Mouse (Mus musculus): Measurements from ENCODE around the gene Prdm4.

Prdm4 gene

GRCm38 (mm10) chr10:85916498-85917309, at the start of gene Prdm4:
Gene Prdm4, minus strand, starts transcription at chr10:85917142.
- peak; percentile 97 for DNase-seq

DNA sequence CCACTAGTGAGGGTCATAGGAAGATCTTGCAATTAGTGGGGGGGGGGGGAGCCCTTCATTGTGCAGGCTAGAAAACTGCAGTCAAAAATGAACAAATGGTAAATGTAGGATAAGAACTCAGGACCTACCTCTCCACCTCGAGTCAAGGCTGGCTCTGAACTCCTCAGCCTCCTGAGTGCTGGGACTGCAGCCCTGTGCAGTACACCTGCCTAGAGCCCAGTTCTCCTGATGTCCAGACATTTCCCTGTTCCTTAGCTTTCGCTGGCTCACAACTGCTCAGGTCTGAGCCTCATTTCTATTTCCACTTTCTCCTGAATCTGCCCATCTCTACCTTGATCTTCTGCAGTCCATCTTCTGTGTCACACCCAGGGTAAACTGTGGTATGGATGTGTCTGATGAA, 49.5 kb upstream of the Prdm4 start:
- DNase-seq: no peak

- DNase-seq: no peak
These were observed 47.4 kb upstream of the Prdm4 start for GRCm38 (mm10) chr10:85964316-85964715.

GRCm38 (mm10) chr10:85962897-85963296, 46.0 kb upstream of the Prdm4 start:
- no peak for DNase-seq

DNA sequence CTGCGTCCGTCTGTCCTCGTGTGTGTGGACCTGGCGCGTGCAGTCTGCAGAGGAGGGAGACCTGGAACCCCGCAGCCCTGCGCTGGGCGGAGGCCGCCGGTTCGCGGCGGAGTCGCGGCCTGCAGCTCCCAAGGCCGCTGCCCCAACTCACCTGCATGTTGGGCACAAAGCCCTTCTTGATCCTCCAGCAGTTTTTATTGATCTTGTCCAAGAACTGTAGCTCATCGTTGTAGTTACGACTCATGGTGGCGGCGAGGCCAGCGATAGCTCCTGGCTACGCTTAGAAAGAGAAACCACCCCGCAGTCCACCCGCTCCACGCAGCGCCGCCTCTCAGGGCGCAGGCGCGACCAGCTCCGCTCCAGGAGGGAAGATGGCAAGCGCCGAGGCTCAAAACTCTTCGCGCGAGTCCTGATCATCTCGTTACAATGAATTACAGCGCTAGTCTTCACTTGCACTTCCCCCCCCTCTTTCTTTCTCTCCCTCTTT, 40.6 kb upstream of the Prdm4 start, which contains the start of gene Rtcb:
Gene Rtcb, minus strand, starts transcription at position 360 of the 487 bp plus-strand sequence.
- peak; percentile 99 for DNase-seq

DNA sequence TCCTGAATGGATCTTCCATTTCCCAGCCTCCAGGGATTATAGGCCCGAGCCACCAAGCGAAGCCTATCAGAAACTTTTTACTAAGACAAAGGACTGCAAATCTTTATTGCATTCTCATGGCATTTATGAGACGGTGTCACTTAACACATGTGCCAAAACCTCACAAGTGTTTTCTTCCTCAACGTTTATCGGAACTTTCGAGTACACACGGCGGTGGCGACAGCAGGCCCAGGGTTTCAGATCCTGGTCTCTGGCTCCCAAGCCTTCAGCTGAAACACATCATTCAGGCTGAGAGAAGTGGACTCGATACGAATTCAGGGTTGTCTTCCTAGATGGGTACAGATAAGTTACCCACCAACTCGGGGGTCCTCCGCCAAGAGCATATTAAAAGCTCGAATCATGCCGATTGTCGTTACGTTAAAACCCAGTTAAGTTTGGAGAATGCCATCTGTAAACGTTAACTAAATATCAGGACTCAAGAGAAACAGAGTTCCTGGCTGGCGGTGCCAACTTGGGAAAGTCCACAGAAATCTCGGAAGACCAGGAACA, 40.0 kb upstream of the Prdm4 start:
- DNase-seq: no peak

DNA sequence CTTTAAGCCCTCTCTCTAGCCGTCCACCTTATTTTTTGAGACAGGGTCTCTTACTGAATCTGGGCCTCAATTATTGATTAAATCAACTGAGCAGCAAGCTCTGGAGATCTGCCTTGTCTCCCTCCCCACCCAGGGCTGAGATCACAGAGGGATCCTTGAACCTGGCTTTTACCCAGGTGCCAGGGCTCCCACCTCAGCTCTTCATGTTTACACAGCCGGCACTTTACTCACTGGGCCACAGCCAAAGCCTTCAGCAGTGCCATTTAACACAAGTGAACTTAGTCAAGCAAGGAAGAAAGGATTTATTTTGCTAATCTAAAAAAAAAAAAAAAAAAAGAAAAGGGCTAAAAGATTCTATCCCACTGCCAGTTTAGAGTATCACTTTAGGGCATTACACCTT, 37.5 kb upstream of the Prdm4 start:
- DNase-seq: no peak

DNA sequence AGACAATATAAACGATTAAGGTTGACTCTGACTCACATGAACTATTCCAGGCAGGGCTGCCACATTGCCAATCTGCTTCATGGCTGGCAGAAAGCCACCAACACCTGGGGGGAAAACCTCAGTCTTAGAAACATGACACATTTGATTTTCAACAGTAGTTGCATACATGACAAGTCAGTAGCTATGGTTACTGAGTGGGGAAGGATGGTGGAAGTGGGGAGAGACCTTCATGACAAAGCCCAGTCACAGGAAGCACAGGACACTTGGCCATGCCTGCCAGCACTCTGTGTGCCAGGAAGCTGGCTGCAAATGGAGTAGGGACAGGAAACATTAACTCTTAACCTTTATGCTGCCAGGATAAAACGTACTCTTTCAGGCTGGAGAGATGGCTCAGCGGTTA, 36.5 kb upstream of the Prdm4 start:
- no peak for DNase-seq

GRCm38 (mm10) chr10:85951765-85952443, 35.0 kb upstream of the Prdm4 start:
- DNase-seq: no peak

DNA sequence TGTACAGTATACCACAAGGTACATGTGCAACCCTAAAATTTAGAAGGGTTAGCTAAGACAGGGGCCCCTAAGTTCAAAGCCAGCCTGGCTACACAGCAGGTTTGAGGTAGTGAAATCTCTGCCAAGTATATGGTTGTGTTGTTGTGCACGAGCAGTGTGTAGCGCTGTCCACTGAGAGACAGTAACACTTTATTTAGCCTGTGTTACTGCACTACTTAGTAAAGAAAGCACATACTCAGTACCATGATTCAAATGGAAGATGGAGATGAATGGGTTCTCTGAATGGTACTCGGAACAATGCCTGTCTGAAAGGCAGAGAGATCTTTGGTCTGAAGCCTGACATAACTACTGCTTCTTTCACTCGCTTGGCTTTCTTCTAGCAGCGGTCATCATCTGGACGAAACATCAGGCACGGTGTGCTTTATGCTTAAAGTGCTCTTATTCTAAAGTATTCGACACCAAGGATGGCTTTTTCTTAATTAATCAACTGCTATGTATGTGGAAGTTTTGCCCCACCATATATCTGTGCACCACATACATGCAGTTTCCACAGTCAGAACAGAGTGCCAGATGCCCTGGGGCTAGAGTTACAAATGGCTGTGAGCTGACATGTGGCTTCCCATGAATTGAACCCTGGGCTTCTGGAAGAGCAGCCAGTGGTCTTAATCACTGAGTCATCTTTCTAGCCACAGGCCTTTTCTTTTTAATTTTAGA, 31.7 kb upstream of the Prdm4 start:
- DNase-seq: no peak

DNA sequence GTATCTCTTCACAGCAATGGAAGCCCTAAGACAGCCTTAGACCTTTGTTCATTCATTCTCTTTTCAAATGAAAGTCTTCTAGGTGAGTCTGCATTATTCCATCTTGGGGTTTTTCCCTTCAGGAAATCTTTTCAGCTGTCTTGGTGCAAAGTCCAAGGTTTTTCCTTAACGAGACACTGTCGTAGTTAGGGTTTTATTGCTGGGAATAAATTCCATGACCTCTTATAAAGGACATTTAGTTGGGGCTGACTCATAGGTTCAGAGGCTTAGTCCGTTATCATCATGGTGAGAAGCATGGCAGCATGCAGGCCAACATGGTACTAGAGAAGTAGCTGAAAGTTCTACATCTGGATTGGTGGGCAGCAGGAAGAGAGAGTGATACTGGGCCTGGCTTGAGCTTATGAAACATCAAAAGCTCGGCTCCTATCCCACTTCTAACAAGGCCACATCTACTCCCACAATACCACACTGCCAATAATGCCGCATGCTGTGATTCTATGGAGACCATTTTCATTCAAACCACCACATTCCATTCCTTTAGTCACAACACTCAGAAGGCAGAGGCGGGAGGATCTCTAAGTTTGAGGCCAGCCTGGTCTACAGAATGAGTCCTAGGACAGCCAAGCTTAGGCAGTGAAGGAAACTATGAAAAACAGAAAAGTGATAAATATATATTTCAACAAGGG, 19.5 kb upstream of the Prdm4 start:
- DNase-seq: no peak

DNA sequence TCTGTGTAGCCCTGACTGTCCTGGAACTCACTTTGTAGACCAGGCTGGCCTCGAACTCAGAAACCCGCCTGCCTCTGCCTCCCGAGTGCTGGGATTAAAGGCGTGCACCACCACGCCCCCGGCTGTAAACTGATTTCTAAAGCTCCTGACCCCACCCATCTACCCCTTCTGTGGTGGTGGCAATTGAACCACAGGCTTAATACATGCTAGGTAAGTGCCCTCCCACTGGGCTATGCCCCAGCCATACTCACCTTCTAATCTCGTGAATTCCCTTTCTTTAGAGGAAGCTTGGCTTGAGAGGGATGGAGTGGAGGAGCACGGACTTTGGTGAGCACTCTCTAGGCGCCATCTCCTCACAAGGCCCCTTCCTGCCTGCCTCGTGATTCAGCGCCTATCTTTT, 13.0 kb upstream of the Prdm4 start:
- no peak for DNase-seq

DNA sequence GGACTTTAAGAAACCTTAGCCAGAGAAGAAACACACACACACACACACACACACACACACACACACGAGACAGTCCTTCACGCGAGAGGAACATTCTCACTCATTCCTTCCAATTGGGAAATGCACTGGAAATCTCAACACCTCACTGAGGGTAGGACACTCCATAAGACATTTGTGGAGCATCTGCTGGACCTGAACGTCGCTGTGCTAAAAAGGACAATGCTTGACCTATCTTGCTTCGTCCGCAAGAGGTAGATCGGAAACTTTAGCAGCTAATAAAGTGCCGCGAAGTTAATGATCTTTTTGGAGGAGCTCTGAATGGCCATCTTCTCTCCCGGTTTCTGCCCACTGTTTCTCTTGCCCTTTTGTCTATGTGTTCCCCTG, 12.3 kb upstream of the Prdm4 start:
- DNase-seq: no peak

- peak; percentile 68 for DNase-seq
These were observed 11.7 kb upstream of the Prdm4 start for GRCm38 (mm10) chr10:85928499-85929207.

- no peak for DNase-seq
These were observed 10.9 kb upstream of the Prdm4 start, which contains the start of gene Ascl4 for GRCm38 (mm10) chr10:85927676-85928445. Gene Ascl4, plus strand, starts transcription at chr10:85927681.

GRCm38 (mm10) chr10:85879886-85880486, 37.0 kb downstream of the Prdm4 start:
- DNase-seq: no peak

GRCm38 (mm10) chr10:85875812-85876211, 41.1 kb downstream of the Prdm4 start:
- DNase-seq: no peak

GRCm38 (mm10) chr10:85873861-85874544, 42.9 kb downstream of the Prdm4 start:
- DNase-seq: no peak

DNA sequence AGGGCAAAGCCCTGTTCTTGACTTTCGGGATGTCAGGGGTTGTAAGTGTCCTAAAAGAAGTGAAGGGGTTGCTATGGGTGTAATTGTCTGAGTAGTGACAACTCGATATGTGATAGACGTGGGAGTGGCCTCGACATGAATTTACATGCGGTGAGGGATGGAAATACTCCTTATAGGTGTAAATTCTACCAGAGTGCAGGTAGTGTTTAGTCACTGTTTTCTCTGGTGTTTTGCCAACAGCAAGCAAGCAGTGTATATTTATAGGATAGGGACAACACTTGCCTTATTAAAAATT, 44.5 kb downstream of the Prdm4 start:
- no peak for DNase-seq
